Mouse (Mus musculus) lung, postnatal 0 days (tissue): ENCODE measurements at regions not wholly inside any gene's neighbourhood (a gene's known extent, or its start where the extent isn't known, plus 50 kb on each side); places are given as distances from the start of the nearest gene placed in this dataset.

Experiments
- CTCF ChIP-seq: IDR thresholded peaks from 2 replicates; pipeline ENCODE4 v1.5.1; 2016; ENCODE audit warnings: antibody characterized with exemption, mild to moderate bottlenecking
- EP300 ChIP-seq: IDR thresholded peaks from 2 replicates; pipeline ENCODE4 v1.6.1; 2016; ENCODE audit warnings: antibody characterized with exemption, mild to moderate bottlenecking, control low read depth

DNA sequence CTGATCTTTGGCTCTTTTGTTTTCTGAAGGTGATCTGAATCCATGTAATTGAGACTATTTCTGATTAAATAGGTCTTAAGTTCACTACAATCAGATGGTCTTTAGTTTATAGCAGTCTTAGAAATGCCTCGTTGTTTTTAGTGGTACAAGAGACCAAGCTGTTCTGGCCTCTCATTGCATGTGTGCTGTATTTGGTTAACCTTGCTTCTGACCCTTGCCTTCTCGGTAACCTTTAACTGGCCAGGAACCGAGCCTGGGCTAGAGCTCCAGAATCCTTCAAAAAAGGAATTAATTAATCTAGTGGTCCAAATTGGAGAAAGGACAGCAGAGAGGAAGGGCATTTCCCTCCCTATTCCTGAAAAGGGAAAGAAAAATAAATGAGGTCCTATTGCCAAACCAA, 234.8 kb upstream of the Prdm1 start:
- TF ChIP-seq CTCF = no peak
- TF ChIP-seq EP300 = no peak
